Mouse (Mus musculus) right cerebral cortex, postnatal 36 days (tissue): ENCODE results near the gene Slc25a30.
"Not testable (repeated sequence)": the region's sequence is repeated elsewhere in the genome, so short reads cannot be mapped to it uniquely, and the experiment has no call there.

Source experiments
- DNase-seq, 2 experiments: peaks; one replicate each; pipeline ENCODE4 v3.0.0; 2022; ENCODE audit warnings: low spot score in 2 of 2, mixed read lengths in 1 of 2

Slc25a30 gene

GRCm38 (mm10) chr14:75793110-75793509 lies 6.3 kb upstream of the Slc25a30 start:
- DNase-seq, result no peak

GRCm38 (mm10) chr14:75791372-75791771 lies 4.5 kb upstream of the Slc25a30 start:
- no peak for DNase-seq

DNA sequence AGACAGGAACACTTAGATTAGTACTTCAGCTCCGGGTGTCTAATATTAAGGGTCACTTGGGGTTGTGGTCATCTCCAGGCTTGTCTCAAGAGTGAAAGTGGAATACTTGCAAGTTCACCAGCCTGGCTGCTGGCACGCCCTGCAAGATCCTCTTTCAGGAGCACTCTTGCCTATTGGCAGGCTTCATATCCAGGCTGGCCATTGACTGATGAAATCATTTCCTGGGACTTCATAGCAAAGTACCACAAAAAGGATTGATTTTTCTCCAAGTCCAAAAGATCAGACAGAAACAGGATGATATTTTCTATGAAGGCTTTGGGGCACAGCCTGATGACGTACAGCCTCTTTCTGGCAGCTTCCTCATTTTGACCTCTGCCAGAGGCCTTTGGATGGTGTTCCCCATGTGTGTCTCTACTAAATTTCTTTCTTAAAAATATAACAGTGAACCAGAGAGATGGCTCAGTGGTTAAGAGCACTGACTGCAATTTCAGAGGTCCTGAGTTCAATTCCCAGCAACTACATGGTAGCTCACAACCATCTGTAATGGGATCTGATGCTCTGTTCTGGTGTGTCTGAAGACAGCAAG lies 3.7 kb upstream of the Slc25a30 start:
- DNase-seq, result no peak

DNA sequence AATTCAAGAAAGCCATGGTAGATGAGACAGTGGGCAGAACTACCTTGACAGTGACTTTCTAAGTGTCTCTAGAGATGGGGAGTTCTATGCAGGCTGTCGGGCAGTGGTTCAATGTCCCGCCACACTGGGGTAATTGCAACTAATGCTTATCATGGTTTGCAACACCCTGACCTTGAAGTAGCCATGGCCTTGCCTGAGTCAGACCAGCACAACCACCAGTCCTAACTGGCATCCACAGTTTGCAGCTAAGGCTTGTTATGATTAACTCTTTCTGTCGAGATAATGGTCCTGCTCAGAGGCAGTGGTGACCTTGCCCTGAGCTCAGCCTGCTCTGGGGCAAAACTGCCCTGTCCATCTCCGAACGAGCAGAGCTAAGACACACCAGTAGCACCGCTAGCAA lies 2.5 kb upstream of the Slc25a30 start:
- no peak for DNase-seq

DNA sequence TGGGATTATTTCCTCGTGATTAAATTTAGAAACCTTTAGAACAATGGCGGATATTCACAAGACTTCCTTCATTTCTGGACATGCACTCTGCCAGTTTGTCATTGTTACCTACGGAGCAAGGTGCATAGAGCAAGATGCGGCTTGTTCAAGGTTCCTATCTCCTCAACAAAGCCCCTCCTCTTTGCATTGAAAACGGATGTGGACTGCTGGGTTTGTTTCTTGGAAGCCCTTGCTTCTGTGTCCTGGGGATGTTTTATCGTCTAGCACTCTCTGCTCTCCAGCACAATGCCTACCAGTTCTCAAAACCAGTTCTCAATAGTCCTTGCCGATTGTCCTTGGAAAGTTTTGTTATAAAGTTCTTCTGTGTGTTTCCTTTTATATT lies 948 bp upstream of the Slc25a30 start:
- DNase-seq, result no peak

GRCm38 (mm10) chr14:75786424-75786867 lies 391 bp downstream of the Slc25a30 start:
- DNase-seq, result peak in 1 of 2 experiments; percentile 47

DNA sequence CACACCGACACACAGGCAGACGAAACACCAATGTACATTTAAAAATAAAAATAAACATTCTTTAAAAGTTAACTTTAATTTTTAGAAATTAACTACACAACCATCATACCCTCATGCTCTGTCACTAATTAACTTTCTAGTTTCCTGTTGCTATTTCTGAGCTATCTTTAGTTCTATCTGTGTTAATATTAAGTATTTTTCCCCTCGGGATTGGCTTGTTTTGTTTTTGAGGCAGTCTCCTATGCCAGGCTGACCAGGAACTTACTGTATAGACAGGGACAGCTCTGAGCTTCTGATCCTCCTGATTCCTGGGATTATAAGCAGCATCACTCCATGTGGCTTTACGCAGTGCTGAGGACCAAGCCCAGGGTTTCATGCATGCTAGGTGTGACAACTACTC lies 6.9 kb downstream of the Slc25a30 start:
- DNase-seq, result no peak

- no peak for DNase-seq
Observed at GRCm38 (mm10) chr14:75776637-75777036, 10.2 kb downstream of the Slc25a30 start.

GRCm38 (mm10) chr14:75773431-75773830 lies 13.4 kb downstream of the Slc25a30 start:
- DNase-seq, result no peak

DNA sequence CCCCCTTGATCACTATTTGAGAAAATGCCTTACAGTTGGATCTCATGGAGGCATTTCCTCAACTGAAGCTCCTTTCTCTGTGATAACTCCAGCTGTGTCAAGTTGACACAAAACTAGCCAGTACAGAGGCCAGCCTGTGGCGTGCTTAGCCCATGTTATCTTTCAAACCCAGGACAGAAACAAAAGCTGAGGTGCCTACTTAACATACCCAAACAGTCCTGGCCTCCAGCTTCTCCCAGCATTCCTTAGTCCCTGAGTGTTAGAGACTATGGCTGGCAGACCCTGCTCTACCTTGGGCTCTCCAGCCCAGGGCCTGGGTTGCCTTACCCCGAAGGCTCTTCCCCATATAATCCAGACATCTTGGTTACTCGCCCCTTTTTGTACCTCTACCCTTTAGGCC lies 14.4 kb downstream of the Slc25a30 start:
- DNase-seq, result not testable (repeated sequence)

GRCm38 (mm10) chr14:75771101-75771501 lies 15.7 kb downstream of the Slc25a30 start:
- no peak for DNase-seq

DNA sequence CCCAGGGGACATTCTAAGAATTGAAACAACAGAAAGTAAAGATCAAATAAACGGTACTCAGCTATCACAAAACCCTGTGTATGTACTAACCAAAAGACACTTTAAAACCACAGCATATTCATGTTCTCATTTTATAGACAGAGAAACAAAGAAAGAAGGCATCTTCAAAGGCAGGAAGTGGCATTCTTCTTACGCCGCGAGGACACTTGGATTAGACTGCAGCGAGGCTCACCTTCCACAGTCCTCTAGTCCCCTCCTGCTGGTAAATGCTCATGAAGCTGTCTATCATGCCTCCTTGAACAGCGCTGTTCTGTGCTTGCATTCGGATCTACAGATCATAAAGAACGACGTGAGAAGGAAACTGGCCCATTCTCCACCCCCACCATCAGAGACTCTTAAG lies 17.5 kb downstream of the Slc25a30 start:
- DNase-seq, result no peak

GRCm38 (mm10) chr14:75768275-75768608 lies 18.6 kb downstream of the Slc25a30 start:
- no peak for DNase-seq

DNA sequence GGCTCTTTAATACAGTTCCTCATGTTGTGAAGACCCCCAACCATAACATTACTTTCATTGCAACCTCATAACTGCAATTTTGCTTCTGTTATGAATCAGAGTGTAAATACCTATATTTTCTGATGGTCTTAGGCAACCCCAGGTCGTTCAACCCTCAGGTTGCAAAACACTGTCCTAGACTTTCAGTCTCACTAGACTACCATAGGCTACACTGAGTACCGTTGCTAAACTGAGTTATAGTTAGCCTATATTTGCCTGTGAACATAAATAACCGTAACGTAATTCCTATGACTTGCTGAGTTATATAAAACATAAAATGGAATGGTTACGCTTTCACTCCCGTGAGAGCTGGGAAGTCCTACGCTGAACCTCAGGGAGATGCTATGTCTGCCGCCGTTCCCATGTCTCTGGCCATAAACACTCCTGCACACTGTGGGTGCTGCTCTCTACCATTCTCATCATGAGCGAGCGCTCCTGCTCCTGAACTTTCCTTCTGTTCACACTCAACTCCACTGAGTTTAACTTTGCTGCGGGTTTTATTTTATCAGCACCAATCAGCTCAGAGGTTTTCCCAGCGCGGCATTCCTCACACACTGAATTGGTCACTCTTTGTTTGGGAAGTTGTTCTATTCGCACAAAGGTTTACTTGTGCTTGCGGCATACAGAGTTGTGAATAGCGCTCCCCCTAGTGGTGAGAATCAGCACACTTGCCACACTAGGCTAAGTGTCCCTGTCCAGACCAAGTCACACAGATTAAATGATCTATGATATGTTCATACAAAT lies 19.2 kb downstream of the Slc25a30 start:
- DNase-seq, result peak; percentile 49 to 54

GRCm38 (mm10) chr14:75761028-75761805 lies 25.6 kb downstream of the Slc25a30 start:
- no peak for DNase-seq

GRCm38 (mm10) chr14:75758401-75758800 lies 28.4 kb downstream of the Slc25a30 start:
- DNase-seq, result no peak

- DNase-seq, result no peak
Observed at GRCm38 (mm10) chr14:75757821-75758220, 29.0 kb downstream of the Slc25a30 start.

DNA sequence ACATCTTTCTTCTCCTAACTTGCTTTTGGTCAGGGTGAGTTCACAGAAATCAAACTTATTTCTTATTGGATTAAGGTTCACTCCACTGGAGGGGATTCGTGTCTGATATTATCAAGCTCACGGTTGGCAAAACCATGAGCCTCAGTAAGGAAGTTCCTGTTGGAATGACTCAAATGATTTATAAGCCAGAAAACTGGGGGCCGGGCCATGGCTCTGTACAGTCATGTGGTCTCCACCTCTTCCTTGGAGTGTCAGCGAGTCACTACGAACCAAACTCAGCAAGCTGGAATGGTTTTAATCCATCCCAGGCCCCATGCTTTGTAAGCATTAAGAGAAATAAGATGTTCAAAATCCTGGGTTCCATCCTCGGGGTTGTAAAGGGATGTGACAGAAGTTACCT lies 29.9 kb downstream of the Slc25a30 start:
- DNase-seq, result no peak

- DNase-seq, result peak; percentile 94 to 96
Observed at GRCm38 (mm10) chr14:75753991-75754817, 32.6 kb downstream of the Slc25a30 start, which contains the start of gene Cog3. Gene Cog3 (minus strand): TSS chr14:75754517.

DNA sequence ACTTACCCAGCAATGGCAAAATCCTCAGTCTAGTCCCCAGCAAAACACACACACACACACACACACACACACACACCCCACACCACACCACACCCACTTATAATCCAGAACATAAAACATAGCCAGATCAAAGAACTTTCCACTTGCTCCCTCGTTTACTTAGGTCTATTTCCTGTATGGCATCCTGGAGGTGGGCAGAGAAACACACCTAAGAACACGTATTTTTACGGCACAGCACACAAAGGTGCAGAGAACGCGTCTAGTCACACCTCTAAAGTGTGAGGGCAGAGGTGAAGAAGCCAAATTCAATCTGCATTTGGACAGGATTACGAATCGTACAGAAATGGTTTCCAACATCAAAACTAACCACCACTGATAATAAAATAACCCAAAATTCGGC lies 33.6 kb downstream of the Slc25a30 start:
- DNase-seq, result no peak

DNA sequence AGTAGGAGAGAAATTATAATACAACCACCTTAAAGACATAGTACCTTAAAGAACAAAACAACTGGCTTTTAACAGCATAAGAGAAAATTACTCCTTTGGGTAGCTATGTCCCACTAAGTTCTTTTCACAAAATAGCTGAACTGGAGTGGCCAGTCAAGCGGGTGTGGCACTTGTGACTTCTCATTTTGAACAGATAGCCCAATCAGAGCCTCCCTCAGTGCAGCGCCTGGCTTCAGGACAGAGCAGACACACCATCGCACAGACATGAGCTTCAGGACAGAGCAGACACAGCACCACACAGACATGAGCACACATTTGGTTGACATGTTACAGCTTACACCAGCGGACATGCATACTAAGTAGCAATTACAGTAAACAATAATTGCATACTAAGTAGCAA lies 35.8 kb downstream of the Slc25a30 start:
- no peak for DNase-seq

GRCm38 (mm10) chr14:75749123-75749522 lies 37.7 kb downstream of the Slc25a30 start:
- DNase-seq, result no peak
